Mouse (Mus musculus): ENCODE results near the gene Tsc22d1. TPM values are rescaled to one million over a fixed set of nuclear protein-coding genes. Genes with fewer than 3 reads are reported as not detected.

Gene Tsc22d1
- polyA plus RNA-seq, 1 experiment from 2014 or later: 552 TPM

DNA sequence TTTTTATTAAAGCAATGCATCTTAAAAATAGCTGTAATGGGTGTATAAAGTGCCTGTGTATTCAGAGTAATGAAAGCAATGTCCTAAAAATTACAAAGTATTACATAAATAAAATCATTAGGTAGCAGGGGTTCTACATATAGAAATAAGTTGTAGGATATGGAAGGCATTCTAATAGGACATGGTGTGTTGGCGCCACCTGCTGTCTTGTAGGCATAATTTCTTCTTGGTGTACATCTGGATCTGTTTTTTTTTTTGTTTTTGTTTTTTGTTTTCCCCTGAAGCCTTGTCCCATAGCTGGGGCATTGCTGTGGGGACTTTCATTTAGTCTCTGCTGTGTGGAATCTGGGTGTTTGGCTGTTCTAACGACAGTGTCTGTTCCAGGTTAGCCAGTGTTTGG lies 58.6 kb downstream of the Tsc22d1 start:
- DNase-seq (ENCODE audit: low spot score): peak; percentile 60
- 12% methylated on average over 2 of the region's 2 CpGs for WGBS
- H3K27ac ChIP-seq: no peak overlapping the region
- no peak overlapping the region for H3K4me3 ChIP-seq
- peaks cover 9% of the 10 kb centered on the region for H3K36me3 ChIP-seq
- no peaks in the 10 kb centered on the region for H3K9me3 ChIP-seq
- peaks cover 8% of the 10 kb centered on the region for H3K4me1 ChIP-seq (replicated peaks)
- H3K27me3 ChIP-seq (ENCODE audit: insufficient read depth, poor library complexity, severe bottlenecking): no peaks in the 10 kb centered on the region

DNA sequence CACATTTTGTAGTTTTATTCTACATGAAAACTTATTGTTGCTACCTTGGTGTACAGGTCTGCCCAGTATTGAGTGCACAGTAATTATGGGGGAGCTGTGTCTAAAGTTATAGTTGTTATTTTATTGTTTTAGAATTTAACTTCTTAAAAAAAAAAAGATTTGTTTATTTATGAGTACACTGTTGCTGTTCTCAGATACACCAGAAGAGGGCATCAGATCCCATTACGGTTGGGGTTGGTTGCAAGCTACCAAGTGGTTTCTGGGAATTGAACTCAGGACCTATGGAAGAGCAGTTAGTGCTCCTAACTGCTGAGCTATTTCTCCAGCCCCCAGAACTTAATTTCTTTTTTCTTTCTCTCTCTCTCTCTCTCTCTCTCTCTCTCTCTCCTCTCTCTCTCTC lies 59.4 kb downstream of the Tsc22d1 start:
- H3K9me3 ChIP-seq: no peaks in the 10 kb centered on the region
- H3K27me3 ChIP-seq (ENCODE audit: insufficient read depth, poor library complexity, severe bottlenecking): no peaks in the 10 kb centered on the region
- H3K4me3 ChIP-seq: no peak overlapping the region
- no peak overlapping the region for H3K27ac ChIP-seq
- WGBS: 74% methylated on average over 1 of the region's 1 CpGs
- H3K4me1 ChIP-seq (replicated peaks): peaks cover 8% of the 10 kb centered on the region
- DNase-seq (ENCODE audit: low spot score): no peak
- peaks cover 9% of the 10 kb centered on the region for H3K36me3 ChIP-seq

DNA sequence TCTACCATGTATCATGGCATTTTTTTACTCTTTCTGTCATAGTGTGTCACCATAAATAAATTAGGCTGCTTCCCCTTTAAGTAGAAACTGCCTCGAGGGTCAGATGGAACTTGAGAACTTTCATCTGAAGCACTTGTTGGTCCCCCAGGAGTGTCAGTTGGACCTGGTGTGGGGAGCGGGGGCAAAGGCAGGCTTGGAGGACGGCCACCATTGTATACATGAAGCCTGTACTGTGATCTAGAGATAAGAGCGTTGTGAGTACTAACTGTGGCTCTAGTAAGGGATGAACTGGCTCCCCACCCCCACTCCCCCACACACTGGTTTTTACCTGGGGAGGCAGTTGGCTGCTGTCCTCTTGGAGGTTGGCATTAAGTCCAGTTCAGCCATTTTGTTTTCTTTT lies 62.0 kb downstream of the Tsc22d1 start:
- WGBS: 65% methylated on average over 4 of the region's 4 CpGs
- no peak overlapping the region for H3K27ac ChIP-seq

DNA sequence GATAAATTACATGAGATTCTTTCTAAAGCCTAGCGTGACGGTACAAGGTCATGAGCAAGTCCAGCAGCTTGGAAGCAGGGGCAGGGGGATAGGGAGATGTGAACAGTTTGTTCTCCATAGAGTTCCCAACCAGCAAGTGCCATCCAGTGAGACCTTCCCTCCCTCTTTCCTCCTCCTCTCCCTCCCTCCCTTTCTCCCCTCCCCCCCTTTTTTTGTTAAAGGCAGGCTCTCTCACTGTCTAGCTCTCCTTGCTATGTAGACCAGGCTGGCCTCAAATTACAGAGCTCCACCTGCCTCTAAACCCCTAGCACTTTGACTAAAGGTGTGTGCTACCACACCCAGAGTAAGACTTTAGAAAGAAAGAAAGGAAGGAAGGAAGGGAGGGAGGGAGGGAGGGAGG lies 63.3 kb downstream of the Tsc22d1 start:
- H3K9me3 ChIP-seq: no peaks in the 10 kb centered on the region
- WGBS: 73% methylated on average over 2 of the region's 2 CpGs
- H3K36me3 ChIP-seq: no peaks in the 10 kb centered on the region
- H3K27me3 ChIP-seq (ENCODE audit: insufficient read depth, poor library complexity, severe bottlenecking): no peaks in the 10 kb centered on the region
- no peak overlapping the region for H3K4me3 ChIP-seq
- H3K27ac ChIP-seq: no peak overlapping the region
- no peak for DNase-seq (ENCODE audit: low spot score)
- peaks cover 7% of the 10 kb centered on the region for H3K4me1 ChIP-seq (replicated peaks)

More for the DNA sequence above, 62.0 kb downstream of the Tsc22d1 start:
- Histone ChIP-seq H3K36me3 (peaks cover 2% of the 10 kb centered on the region), H3K9me3 (no peaks in the 10 kb centered on the region), H3K4me3 (no peak overlapping the region), H3K27me3 (ENCODE audit: insufficient read depth, poor library complexity, severe bottlenecking) (no peaks in the 10 kb centered on the region), H3K4me1 (replicated peaks) (peaks cover 4% of the 10 kb centered on the region)
- DNase-seq (ENCODE audit: low spot score): no peak

DNA sequence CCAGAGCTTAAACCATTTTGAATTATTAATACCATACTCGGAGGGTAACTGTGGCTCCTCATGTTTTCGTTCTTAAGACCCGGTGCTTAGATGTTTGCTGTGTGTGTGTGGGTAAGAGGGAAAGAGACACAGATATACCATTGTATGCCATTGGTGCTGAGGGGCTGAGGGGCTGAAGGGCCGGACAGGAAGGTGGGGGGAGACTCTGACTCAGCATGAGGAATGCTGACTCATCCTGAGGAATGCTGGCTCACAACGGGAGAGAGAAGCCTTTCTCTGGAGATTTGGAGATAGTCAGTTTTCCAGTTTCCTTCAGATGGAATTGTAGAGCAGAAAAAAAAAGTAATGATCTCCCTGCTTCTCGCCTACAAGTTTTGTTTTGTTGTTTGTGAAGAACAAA lies 63.9 kb downstream of the Tsc22d1 start:
- WGBS: 58% methylated on average over 6 of the region's 6 CpGs
- no peak for DNase-seq (ENCODE audit: low spot score)

DNA sequence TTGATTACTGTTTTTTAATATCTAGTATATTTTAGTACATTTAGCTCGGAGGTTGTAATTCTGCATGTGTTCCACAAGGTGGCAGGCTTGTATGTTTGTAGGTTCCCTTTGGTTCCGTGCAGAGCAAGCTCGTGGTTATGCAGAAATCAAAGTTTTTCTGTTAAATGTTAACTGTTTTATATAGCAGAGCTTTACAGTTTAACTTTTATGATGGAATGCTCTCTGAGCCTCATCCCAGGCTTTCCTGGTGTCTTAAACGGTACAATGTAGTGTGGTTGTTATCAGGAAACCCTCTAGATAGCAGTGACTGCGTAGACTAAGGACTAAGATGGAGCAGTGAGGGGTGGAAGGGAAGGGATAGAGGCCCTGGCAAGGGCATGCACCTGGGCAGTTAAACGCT lies 65.1 kb downstream of the Tsc22d1 start:
- H3K27ac ChIP-seq: no peak overlapping the region
- peaks cover 7% of the 10 kb centered on the region for H3K4me1 ChIP-seq (replicated peaks)
- H3K9me3 ChIP-seq: no peaks in the 10 kb centered on the region
- 43% methylated on average over 6 of the region's 6 CpGs for WGBS
- H3K4me3 ChIP-seq: no peak overlapping the region
- no peak for DNase-seq (ENCODE audit: low spot score)
- H3K36me3 ChIP-seq: no peaks in the 10 kb centered on the region
- no peaks in the 10 kb centered on the region for H3K27me3 ChIP-seq (ENCODE audit: insufficient read depth, poor library complexity, severe bottlenecking)

More for the DNA sequence above, 63.9 kb downstream of the Tsc22d1 start:
- Histone ChIP-seq H3K27ac (no peak overlapping the region), H3K36me3 (no peaks in the 10 kb centered on the region), H3K4me3 (no peak overlapping the region), H3K4me1 (replicated peaks) (peaks cover 7% of the 10 kb centered on the region), H3K9me3 (no peaks in the 10 kb centered on the region), H3K27me3 (ENCODE audit: insufficient read depth, poor library complexity, severe bottlenecking) (no peaks in the 10 kb centered on the region)

DNA sequence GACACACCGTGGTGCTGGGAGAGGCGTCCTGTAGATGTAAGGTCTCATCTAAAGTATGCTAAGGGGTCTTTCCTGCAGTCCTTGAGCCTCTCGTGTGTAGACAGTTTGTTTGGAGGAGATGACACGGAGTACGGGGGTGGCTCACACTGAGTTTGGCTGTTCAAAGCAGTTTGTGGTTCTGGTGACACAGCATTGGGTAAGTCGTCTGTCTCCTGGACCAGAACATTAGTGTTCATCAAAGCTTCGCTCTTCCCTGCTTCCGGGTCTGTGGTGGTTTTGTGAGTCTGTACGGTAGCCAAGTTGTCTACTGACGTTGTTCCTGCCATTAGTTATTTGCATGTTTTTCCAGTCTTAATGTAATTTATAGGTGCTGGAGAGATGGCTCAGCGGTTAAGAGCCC lies 65.7 kb downstream of the Tsc22d1 start:
- Histone ChIP-seq H3K4me1 (replicated peaks) (peaks cover 7% of the 10 kb centered on the region), H3K4me3 (no peak overlapping the region), H3K36me3 (no peaks in the 10 kb centered on the region), H3K27me3 (ENCODE audit: insufficient read depth, poor library complexity, severe bottlenecking) (no peaks in the 10 kb centered on the region), H3K27ac (no peak overlapping the region), H3K9me3 (no peaks in the 10 kb centered on the region)
- 95% methylated on average over 11 of the region's 11 CpGs for WGBS
- DNase-seq (ENCODE audit: low spot score): no peak

DNA sequence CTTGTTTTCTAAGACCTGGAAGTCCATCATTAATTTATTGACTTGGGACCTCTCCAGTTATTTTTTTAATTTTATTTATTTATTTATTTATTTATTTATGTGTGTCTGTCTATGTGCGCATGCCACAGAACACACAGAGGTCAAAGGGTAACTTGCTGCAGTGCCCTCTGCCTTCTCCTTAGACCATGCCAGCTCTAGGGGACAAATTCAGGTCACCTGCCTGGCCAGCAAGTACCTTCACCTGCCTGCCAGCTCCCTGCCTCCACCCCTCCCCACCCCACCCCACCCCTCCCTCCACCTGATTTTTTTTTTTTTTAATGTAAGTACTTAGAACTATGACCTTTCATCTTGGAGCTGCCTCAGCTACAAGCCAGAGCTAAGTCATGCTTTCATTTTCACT lies 68.9 kb downstream of the Tsc22d1 start:
- DNase-seq (ENCODE audit: low spot score): no peak
- 94% methylated on average over 1 of the region's 1 CpGs for WGBS
- no peaks in the 10 kb centered on the region for H3K27me3 ChIP-seq (ENCODE audit: insufficient read depth, poor library complexity, severe bottlenecking)
- no peaks in the 10 kb centered on the region for H3K9me3 ChIP-seq
- no peaks in the 10 kb centered on the region for H3K36me3 ChIP-seq
- H3K4me3 ChIP-seq: no peak overlapping the region
- H3K4me1 ChIP-seq (replicated peaks): peaks cover 17% of the 10 kb centered on the region
- H3K27ac ChIP-seq: no peak overlapping the region

DNA sequence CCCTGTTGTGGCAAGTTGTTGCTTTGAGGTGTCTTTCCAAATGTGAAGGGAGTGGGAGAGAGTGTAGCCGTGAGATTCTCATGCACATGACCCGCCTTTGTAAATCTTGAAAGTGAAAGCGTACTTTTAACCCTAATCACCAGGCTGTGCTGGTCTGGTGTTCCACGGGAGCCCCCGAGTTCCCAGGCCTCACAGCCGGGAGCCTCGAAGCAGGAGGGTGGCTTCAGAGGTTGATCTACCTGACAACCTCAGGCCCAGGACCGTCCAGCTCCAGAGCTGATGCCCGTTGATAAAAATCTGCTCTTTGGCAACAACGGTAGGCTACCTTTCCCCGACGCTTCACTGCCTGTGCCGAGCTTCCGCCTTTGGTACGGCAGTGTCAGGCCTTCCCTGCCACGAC lies 72.8 kb downstream of the Tsc22d1 start:
- H3K27ac ChIP-seq: peak overlapping the region; percentile 60; the same call in 1 of the 2 replicates
- H3K4me1 ChIP-seq (replicated peaks): peaks cover 16% of the 10 kb centered on the region
- no peaks in the 10 kb centered on the region for H3K27me3 ChIP-seq (ENCODE audit: insufficient read depth, poor library complexity, severe bottlenecking)
- whole genome bisulfite sequencing: 92% methylated on average over 16 of the region's 16 CpGs
- no peaks in the 10 kb centered on the region for H3K9me3 ChIP-seq
- H3K4me3 ChIP-seq: no peak overlapping the region
- no peak for DNase-seq (ENCODE audit: low spot score)
- H3K36me3 ChIP-seq: peaks cover under 1% of the 10 kb centered on the region; the same call in 1 of the 2 replicates

DNA sequence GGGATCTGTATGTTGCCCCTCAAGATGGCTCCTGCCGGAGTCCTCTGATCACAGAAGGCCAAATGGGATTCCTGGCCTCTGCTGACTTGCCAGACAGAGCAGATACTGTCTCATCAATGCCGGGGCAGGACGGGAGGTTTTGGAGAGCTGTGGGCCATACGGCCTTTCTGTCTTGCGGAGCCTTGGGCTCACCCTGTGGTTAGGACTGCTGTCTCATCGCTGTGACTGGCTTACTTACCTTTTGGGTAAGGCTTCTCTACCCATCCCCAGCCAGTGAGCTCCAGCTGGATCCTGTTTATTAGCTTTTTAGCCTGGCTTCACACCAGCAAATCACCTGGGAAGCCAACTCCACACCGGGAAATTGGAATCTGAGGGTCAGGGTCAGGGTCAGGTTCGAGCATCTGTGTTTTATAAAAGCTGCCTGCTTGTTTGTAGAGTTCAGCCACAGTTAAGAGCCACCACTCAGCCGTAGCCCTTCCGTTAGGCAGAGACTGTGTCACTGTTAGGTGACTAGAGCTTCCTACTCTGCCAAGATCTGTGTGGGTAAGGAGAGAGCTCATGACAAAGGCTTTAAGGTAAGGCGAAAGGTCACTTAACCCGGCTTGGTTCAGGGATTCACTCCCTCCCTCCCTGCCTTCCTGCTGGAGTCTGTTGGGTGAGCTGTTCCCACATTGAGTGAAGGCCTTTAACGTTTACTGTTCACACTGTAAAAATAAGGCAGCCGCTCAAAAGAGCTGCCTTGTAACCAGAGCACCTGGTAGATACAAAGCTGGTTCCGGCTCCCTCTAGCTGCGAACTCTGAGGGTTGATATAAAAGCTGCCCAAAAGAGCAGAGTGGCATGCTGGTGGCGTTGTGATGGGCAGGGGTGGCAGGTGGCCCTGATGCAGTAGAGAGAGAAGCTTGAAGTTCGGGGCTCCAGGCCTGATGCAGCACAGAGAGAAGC lies 73.6 kb downstream of the Tsc22d1 start:
- Histone ChIP-seq H3K4me3 (no peak overlapping the region), H3K9me3 (no peaks in the 10 kb centered on the region), H3K27ac (peak overlapping the region; percentile 60), H3K4me1 (replicated peaks) (peaks cover 16% of the 10 kb centered on the region), H3K36me3 (peaks cover 8% of the 10 kb centered on the region), H3K27me3 (ENCODE audit: insufficient read depth, poor library complexity, severe bottlenecking) (no peaks in the 10 kb centered on the region)
- WGBS: 74% methylated on average over 18 of the region's 18 CpGs
- peak; percentile 49 for DNase-seq (ENCODE audit: low spot score)

DNA sequence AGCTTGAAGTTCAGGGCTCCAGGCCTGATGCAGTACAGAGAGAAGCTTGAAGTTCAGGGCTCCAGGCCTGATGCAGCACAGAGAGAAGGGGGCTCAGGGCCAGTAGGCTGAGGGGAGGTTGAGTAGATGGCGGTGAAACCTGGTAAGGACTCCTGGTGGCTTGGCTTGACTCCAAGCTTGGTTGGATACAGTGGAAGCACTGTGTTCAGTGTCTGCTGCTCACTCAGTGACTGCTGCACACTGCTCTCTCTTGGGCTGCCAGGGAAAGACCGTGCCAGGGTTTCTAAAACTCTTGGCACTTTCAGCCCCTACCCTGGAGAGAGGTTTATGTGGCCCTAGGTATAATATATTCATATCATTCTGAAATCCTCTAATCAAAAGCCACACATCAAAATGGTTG lies 74.4 kb downstream of the Tsc22d1 start:
- no peaks in the 10 kb centered on the region for H3K27me3 ChIP-seq (ENCODE audit: insufficient read depth, poor library complexity, severe bottlenecking)
- no peak for DNase-seq (ENCODE audit: low spot score)
- peaks cover 16% of the 10 kb centered on the region for H3K4me1 ChIP-seq (replicated peaks)
- no peak overlapping the region for H3K4me3 ChIP-seq
- H3K9me3 ChIP-seq: no peaks in the 10 kb centered on the region
- 82% methylated on average over 2 of the region's 2 CpGs for WGBS
- H3K27ac ChIP-seq: no peak overlapping the region
- H3K36me3 ChIP-seq: peaks cover 15% of the 10 kb centered on the region

DNA sequence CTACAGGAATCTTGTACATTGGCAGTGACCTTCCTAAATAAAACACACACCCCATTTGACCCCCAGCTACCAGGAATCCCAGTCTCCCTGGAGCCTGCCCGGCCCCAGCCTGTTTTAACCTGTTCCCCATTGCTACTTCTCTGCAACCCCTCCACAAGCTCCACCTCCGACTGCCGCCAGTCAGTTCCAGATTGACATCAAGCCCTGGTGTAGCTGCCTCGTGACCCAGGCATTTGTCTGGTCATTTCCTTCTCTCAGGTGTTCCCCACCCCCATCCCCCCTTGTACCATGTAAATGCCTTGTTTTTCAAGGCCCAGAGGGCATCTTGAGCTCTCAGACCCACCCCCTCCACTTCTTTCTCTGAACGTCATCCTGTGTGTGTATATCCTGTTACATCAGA lies 80.3 kb downstream of the Tsc22d1 start:
- Histone ChIP-seq H3K27me3 (ENCODE audit: insufficient read depth, poor library complexity, severe bottlenecking) (no peaks in the 10 kb centered on the region), H3K27ac (peak overlapping the region; percentile 29; the same call in 1 of the 2 replicates), H3K9me3 (no peaks in the 10 kb centered on the region), H3K4me3 (no peak overlapping the region), H3K36me3 (peaks cover 20% of the 10 kb centered on the region), H3K4me1 (replicated peaks) (peaks cover 19% of the 10 kb centered on the region)
- WGBS: 53% methylated on average over 5 of the region's 5 CpGs
- DNase-seq (ENCODE audit: low spot score): no peak

DNA sequence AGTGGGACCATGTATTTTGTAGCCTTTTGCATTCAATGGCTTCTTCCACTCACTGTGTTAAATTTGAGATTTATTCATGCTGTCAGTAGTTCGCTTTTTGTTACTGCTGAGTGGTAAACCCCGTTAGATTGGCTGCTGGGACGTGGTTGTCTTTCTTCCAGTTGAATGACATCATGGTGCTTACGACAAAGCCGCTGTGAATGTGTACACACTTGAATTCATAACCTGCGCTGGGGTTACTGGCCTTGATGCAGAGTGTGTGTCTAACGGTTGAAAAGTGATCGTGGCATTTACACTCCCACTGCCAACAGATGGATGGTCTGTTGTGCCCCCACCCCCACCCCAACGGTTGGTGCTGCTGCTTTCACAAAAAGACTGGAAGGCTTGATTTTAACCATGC lies 82.4 kb downstream of the Tsc22d1 start:
- peaks cover 29% of the 10 kb centered on the region for H3K4me1 ChIP-seq (replicated peaks)
- H3K36me3 ChIP-seq: peaks cover 20% of the 10 kb centered on the region
- no peaks in the 10 kb centered on the region for H3K27me3 ChIP-seq (ENCODE audit: insufficient read depth, poor library complexity, severe bottlenecking)
- no peaks in the 10 kb centered on the region for H3K9me3 ChIP-seq
- WGBS: 80% methylated on average over 9 of the region's 9 CpGs
- no peak overlapping the region for H3K4me3 ChIP-seq
- no peak for DNase-seq (ENCODE audit: low spot score)
- H3K27ac ChIP-seq: no peak overlapping the region
